Mouse (Mus musculus): ENCODE measurements around the gene Chchd4.

Gene Chchd4

GRCm38 (mm10) chr6:91483371-91483770 lies 10.0 kb upstream of the Chchd4 start:
- in situ Hi-C loops (cut with MboI; ENCODE audit: unreplicated experiment in 2 of 2), result no loop called here

DNA sequence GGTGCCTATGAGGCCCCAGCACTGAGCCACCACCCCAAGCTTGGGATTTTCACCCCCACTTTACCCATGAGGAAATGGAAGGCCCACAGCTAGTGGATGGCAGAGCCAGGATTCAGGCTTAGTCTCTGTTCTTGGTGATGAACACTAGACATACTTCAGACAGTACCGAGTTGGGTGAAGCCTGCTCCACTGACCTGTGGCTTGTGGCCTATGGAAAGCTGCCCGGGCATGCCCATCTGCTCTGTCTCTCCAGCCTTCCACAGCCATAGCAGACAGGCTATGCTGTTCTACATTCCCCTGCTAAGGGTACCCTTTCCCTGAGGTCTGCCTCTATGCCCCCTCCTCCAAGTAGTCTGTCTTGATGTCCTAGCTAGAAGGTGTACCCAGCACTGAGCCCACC lies 3.2 kb upstream of the Chchd4 start:
- in situ Hi-C loops (cut with MboI; ENCODE audit: unreplicated experiment in 2 of 2), result no loop called here

GRCm38 (mm10) chr6:91474441-91475190 lies 1.3 kb upstream of the Chchd4 start:
- in situ Hi-C loops (cut with MboI; ENCODE audit: unreplicated experiment in 2 of 2), result loop anchor here in 1 of 2 experiments (5.0 kb wide), 1 partner anchor 43 kb away; the partner anchor contains the start of genes Lsm3 and Xpc

- in situ Hi-C loops (cut with MboI; ENCODE audit: unreplicated experiment in 2 of 2), result loop anchor here in 1 of 2 experiments (5.0 kb wide), 1 partner anchor 43 kb away; the partner anchor contains the start of genes Lsm3 and Xpc
Observed at GRCm38 (mm10) chr6:91473805-91474440, 577 bp upstream of the Chchd4 start.

- in situ Hi-C loops (cut with MboI; ENCODE audit: unreplicated experiment in 2 of 2), result loop anchor here in 1 of 2 experiments (5.0 kb wide), 1 partner anchor 45 kb away; the partner anchor contains the start of genes Lsm3 and Xpc
Observed at GRCm38 (mm10) chr6:91472319-91472718, 1.0 kb downstream of the Chchd4 start.

DNA sequence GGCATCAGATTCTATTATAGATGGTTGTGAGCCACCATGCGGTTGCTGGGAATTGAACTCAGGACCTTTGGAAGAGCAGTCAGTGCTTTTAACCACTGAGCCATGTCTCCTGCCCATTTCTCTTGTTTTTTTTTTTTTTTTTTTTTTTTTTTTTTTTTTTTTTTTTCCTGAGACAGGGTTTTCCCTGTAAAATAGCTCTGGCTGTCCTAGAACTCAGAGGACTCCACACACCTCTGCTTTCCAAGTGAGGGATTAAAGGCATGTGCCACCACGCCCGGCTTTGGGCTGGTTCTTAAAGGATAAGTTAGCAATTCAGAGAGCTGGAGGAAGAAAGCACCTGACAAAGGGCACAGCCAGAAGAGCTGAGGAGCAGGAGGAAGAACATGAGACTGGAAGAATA lies 1.9 kb downstream of the Chchd4 start:
- in situ Hi-C loops (cut with MboI; ENCODE audit: unreplicated experiment in 2 of 2), result loop anchor here in 1 of 2 experiments (5.0 kb wide), 1 partner anchor 46 kb away; the partner anchor contains the start of genes Lsm3 and Xpc

DNA sequence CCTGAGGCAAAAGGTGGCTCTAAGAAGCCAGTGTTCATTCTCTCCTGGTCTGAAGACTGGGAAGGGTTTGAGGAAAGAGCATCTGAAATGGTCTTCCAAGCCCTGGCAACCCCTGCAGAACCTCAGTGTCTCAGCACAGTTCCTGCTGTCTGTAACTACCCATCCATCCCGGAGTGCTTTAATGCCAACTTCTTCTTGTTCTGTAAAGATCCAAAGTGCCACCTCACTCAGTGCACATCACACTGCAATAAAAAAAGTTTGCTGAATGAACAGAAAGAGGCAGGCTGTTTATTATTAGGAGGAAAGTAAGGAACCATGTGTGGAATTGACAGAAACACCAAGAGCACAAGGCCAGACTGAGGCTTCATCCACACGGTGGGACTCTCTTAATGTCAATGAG lies 2.6 kb downstream of the Chchd4 start:
- in situ Hi-C loops (cut with MboI; ENCODE audit: unreplicated experiment in 2 of 2), result loop anchor here in 1 of 2 experiments (5.0 kb wide), 1 partner anchor 47 kb away; the partner anchor contains the start of genes Lsm3 and Xpc

GRCm38 (mm10) chr6:91467106-91467505 lies 6.2 kb downstream of the Chchd4 start:
- in situ Hi-C loops (cut with MboI; ENCODE audit: unreplicated experiment in 2 of 2), result no loop called here

DNA sequence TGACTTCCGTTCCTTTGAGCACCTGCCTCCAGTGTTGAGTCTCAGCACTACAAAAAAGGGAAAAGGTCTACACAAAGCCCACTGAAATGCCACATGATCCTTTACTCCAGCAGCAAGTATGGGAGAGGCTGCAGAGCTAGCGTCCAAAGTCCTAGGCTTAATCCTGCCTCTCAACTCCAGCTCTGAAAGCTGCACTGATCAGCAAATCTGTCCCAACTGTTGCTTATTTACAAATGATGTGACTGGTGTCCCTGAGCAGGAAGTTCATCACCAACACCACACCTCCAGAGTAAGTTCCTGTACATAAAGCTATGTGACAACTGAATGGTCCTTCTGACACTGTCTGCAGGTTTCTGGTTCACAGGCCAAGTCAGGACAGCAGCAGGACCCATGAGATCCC lies 7.6 kb downstream of the Chchd4 start:
- in situ Hi-C loops (cut with MboI; ENCODE audit: unreplicated experiment in 2 of 2), result no loop called here

- in situ Hi-C loops (cut with MboI; ENCODE audit: unreplicated experiment in 2 of 2), result no loop called here
Observed at GRCm38 (mm10) chr6:91459471-91459870, 13.9 kb downstream of the Chchd4 start.

GRCm38 (mm10) chr6:91454546-91454945 lies 18.8 kb downstream of the Chchd4 start:
- in situ Hi-C loops (cut with MboI; ENCODE audit: unreplicated experiment in 2 of 2), result no loop called here

DNA sequence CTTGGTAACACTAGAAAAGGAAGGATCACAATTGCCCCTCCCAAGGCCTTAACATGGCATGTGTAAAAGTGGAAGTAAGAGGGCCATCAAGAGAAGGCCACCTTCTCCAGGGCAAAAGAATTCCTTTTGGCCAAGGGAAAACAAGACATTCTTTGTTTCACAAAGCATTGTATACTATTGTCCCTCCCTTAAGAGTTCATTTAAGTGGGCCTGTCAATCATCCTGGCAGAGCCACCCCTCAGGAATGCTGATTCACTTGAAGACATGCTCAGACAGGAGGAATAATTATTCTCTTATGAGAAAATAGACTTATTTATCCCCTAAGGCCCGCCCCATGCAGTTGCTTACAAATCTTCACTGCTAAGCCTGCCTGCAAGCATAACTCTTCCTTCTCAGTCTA lies 21.3 kb downstream of the Chchd4 start:
- in situ Hi-C loops (cut with MboI; ENCODE audit: unreplicated experiment in 2 of 2), result no loop called here

DNA sequence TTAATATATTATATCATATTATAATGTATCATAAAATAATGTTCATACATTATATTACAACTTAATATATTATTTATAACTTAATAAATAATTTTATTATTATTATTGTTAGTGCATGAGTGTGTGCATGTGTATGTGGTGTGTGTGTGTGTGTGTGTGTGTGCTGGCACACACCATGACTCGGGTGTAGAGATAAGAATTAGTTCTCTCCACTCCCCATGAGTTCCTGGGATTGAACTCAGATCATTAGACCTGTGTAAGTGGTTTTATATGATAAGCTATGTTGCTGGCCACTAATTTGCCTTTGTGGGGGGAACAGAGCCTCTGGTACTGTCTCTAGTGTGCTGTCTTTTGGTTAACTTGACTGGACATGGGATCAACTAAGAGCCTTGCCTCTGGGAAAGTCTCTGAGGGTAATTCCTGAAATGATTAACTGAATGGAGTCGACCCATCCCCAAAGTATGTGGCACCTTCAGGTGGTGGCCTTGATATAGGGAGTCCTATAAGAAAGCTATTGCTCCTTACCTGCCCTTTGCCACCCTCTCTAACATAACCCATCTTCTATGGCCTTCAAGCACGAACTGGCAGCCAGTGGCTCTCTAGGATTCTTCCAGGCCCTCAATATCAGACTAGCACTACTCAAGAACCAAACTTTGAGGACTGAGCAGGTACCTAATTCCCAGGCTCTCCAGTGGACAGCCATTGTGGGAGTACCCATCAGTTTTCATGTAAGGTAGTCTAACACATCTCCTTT lies 23.7 kb downstream of the Chchd4 start:
- in situ Hi-C loops (cut with MboI; ENCODE audit: unreplicated experiment in 2 of 2), result no loop called here

DNA sequence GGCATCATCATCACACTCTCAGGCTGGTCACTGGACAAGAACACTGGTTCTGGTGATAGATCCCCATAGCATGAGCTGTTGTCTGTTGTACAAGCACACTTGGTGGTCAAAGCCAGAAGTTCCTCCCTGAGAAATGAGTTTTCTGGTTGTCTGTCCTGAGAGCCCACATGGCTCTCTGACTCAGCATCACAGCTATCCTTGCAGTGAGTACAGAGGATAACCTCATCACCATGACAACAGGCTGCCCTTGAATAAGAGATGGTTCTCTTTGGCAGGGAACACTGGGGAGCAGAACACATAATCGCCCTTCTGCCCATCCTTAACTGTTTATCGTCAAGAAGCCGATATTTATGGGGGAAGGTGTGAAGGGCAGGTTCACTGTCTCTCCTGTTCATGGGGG lies 28.0 kb downstream of the Chchd4 start:
- in situ Hi-C loops (cut with MboI; ENCODE audit: unreplicated experiment in 2 of 2), result no loop called here

GRCm38 (mm10) chr6:91441145-91441662 lies 32.1 kb downstream of the Chchd4 start:
- in situ Hi-C loops (cut with MboI; ENCODE audit: unreplicated experiment in 2 of 2), result no loop called here

DNA sequence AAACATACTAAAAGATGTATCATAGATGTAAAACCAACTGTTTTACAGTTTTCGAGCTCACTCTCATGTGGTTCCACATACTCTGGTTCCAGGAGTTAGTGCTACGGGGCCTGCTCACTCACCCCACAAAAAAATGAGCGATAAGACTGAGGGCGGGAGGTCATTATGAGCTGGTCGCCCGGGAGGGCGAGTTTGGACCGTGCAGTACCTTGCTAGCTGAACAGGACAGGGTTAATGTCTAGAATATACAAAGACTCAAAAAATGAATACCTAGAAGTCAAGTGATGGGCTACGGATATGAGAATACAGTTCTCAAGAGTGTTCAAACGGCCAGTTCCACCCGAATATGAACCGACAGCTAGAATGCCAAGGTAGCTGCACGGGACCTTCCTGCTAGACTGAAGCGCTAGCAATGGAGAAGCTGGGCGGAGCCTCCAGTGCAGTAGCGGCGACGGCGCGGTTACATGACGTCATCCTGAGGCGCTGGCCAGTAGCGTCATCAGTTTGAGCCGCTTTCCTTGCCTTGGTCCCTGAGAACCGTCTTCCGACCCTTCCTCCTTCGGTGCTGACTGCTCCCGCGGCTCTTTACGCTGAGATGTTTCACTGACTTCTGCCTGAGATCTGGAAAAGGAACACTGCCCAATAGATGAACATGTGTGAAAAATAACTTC lies 32.7 kb downstream of the Chchd4 start:
- in situ Hi-C loops (cut with MboI; ENCODE audit: unreplicated experiment in 2 of 2), result no loop called here

GRCm38 (mm10) chr6:91424151-91424550 lies 49.2 kb downstream of the Chchd4 start:
- in situ Hi-C loops (cut with MboI; ENCODE audit: unreplicated experiment in 2 of 2), result loop anchor here in 1 of 2 experiments (25.0 kb wide), 2 partner anchors 237 to 1737 kb away; no protein-coding TSS in a partner anchor

- in situ Hi-C loops (cut with MboI; ENCODE audit: unreplicated experiment in 2 of 2), result loop anchor here in 1 of 2 experiments (25.0 kb wide), 2 partner anchors 234 to 1734 kb away; no protein-coding TSS in a partner anchor
Observed at GRCm38 (mm10) chr6:91421629-91422028, 51.7 kb downstream of the Chchd4 start.

DNA sequence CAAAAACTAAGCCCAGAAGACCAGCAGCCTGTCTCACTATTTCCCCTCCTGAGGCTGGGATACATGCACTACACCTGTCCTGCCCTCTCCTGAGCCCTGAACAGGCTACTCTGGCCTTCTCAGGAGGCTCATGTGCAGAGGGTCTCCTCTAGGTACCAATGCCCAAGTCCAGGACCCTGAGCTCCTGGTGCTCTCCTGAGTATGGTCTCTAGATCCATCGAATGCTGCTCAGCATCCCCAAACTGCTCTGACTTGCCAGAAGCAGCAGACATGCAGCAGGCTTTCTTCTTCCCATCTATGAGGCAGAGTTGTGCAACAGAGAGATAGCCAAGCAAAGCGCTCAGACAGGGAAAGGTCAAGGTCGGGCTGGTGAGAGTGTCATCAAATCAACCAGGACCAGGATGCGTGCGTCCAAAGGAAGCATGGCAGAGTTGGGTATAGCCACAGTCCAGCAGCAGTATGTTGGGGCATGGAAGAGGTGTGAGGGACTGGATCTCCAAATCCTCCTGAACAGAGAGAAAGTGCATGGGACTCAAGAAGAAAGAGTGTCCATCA lies 56.0 kb downstream of the Chchd4 start:
- in situ Hi-C loops (cut with MboI; ENCODE audit: unreplicated experiment in 2 of 2), result loop anchor here (5.0 to 25.0 kb wide), 4 partner anchors 133 to 1730 kb away; no protein-coding TSS in a partner anchor

DNA sequence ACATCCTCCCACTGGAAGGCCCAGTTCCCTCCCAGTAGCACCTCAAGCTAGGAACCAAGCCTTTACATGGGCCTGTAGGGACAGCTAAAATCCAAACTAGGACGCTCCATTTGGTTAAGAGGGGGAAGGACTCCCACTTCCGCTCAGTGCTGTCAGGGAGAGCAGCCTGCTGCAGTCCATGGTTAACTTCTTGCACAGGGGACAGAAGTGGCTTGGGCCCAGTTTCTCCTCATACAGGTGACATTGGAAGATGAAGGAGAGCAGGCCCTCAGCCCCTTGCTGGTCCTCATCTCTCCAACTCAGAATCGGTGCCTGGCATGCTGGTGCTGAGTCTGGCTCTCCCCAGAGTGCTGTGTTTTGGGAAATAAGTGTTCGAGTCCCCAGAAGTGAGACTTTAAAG lies 57.2 kb downstream of the Chchd4 start:
- in situ Hi-C loops (cut with MboI; ENCODE audit: unreplicated experiment in 2 of 2), result loop anchor here (5.0 to 25.0 kb wide), 4 partner anchors 131 to 1729 kb away; no protein-coding TSS in a partner anchor

Data from v-Abl transformed pro-B cells (cell line).